Mouse (Mus musculus): Measurements from ENCODE around the gene Sec16b.

DNA sequence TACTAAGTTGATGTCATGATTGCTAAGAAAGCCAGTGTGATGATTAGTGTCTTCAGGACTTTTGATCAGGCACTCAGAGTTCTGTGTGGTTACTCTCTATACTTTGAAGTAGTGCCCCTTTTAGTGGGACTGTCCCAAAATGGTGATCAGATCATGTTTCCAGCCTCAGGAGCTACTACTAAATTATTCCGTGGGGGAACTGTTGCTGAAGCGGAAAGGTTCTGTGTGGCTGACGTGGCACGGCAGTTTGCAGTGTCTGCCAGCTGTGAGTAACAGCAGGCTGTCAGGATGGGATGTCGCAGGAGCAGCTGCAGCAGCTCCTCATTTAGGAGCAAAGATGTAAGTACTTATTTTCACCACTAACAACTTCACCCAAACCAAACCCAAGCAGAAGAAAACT lies at the start of gene Sec16b:
- peak; percentile 67; the same call in 1 of the 2 replicates for TF ChIP-seq KAT2A (IDR thresholded peaks at IDR 0.05; ENCODE audit: insufficient replicate concordance, low read length)
- TF ChIP-seq POLR2A (IDR thresholded peaks at IDR 0.05; ENCODE audit: low read depth, low read length): peak; percentile 78
- TF ChIP-seq CTCF (conservative IDR thresholded peaks at IDR 0.05 in 1 of 2, IDR thresholded peaks at IDR 0.05 in 1 of 2; ENCODE audit: low read depth in 2 of 2, low read length in 2 of 2): no peak
- peak; percentile 42; the same call in 1 of the 2 replicates for TF ChIP-seq MAFK (IDR thresholded peaks at IDR 0.05; ENCODE audit: insufficient replicate concordance, low read length)
- peak; percentile 49; the same call in 1 of the 2 replicates for TF ChIP-seq MAZ (IDR thresholded peaks at IDR 0.05; ENCODE audit: low read depth, low read length)
